Mouse (Mus musculus) neutrophil, adult 5-6 weeks (primary cell): Measurements from ENCODE around the gene Jmjd6. TPM values are rescaled to one million over a fixed set of nuclear protein-coding genes. Genes with fewer than 3 reads are reported as not detected.

Experiments used
- ATAC-seq: fragments of 151-379, 151-347 bp; 2 replicates; pipeline ENCODE4 v1.8.0; 2017; ENCODE audit warnings: mild to moderate bottlenecking, moderate TSS enrichment; ENCODE audit not compliant: insufficient number of reproducible peaks, poor library complexity, low FRiP score, severe bottlenecking; ENCODE audit errors: extremely low read depth
- total RNA-seq: library from RNA; stranded (forward); fragments of 200-1000 nt; gene quantifications from 2 replicates; pipeline ENCODE4 v1.2.3, GENCODE M21; 2017

The Jmjd6 gene
- total RNA-seq, result 66.5 and 70.1 TPM in 2 replicates

- ATAC-seq, result peak; percentile 90
These were observed at the start of gene Jmjd6, which contains the start of gene Mettl23 for GRCm38 (mm10) chr11:116843261-116844233. Gene Jmjd6 (minus strand): TSS chr11:116843449. Gene Mettl23 (plus strand): TSS chr11:116843278.

- no peak for ATAC-seq
These were observed 43.9 kb upstream of the Jmjd6 start for GRCm38 (mm10) chr11:116887136-116887535.

- peak; percentile 78 for ATAC-seq
These were observed 42.3 kb upstream of the Jmjd6 start for GRCm38 (mm10) chr11:116885275-116886151.

- ATAC-seq, result no peak
These were observed 40.8 kb upstream of the Jmjd6 start for GRCm38 (mm10) chr11:116884061-116884460.

- no peak for ATAC-seq
These were observed 39.2 kb upstream of the Jmjd6 start for GRCm38 (mm10) chr11:116882446-116882845.

GRCm38 (mm10) chr11:116881440-116881839, 38.2 kb upstream of the Jmjd6 start:
- no peak for ATAC-seq

- ATAC-seq, result no peak
These were observed 37.6 kb upstream of the Jmjd6 start for GRCm38 (mm10) chr11:116880839-116881238.

- ATAC-seq, result no peak
These were observed 35.2 kb upstream of the Jmjd6 start for GRCm38 (mm10) chr11:116878454-116878853.

- no peak for ATAC-seq
These were observed 30.7 kb upstream of the Jmjd6 start for GRCm38 (mm10) chr11:116873987-116874386.

GRCm38 (mm10) chr11:116871538-116871937, 28.3 kb upstream of the Jmjd6 start:
- ATAC-seq, result no peak

- ATAC-seq, result no peak
These were observed 26.4 kb upstream of the Jmjd6 start for GRCm38 (mm10) chr11:116869641-116870040.

GRCm38 (mm10) chr11:116869223-116869622, 26.0 kb upstream of the Jmjd6 start:
- ATAC-seq, result no peak

GRCm38 (mm10) chr11:116868129-116868528, 24.9 kb upstream of the Jmjd6 start:
- no peak for ATAC-seq

- no peak for ATAC-seq
These were observed 22.8 kb upstream of the Jmjd6 start for GRCm38 (mm10) chr11:116865945-116866585.

GRCm38 (mm10) chr11:116864444-116864843, 21.2 kb upstream of the Jmjd6 start:
- no peak for ATAC-seq

GRCm38 (mm10) chr11:116857183-116857850, 14.1 kb upstream of the Jmjd6 start:
- ATAC-seq, result no peak

GRCm38 (mm10) chr11:116854279-116854678, 11.0 kb upstream of the Jmjd6 start:
- ATAC-seq, result no peak

GRCm38 (mm10) chr11:116853512-116853928, 10.3 kb upstream of the Jmjd6 start:
- ATAC-seq, result peak; percentile 63
